Mouse (Mus musculus) olfactory bulb, adult 2 months (tissue): ENCODE data around the gene Ttc24. TPM values are rescaled to one million over a fixed set of nuclear protein-coding genes. Genes with fewer than 3 reads are reported as not detected.
A peak's percentile ranks its signal among the peaks of the same experiment; 100 is the strongest.

Source experiments
- H3K27ac ChIP-seq: fragments of 200-500 bp; 2 replicates; pipeline ENCODE4 v1.5.1; 2012; ENCODE audit warnings: low read depth, low read length; ENCODE audit not compliant: insufficient read depth
- H3K4me1 ChIP-seq: fragments of 200-500 bp; 2 replicates; pipeline ENCODE4 v1.6.1; 2012; ENCODE audit warnings: low read length; ENCODE audit not compliant: control insufficient read depth, insufficient read depth
- H3K4me3 ChIP-seq: fragments of 200-500 bp; 2 replicates; pipeline ENCODE4 v1.5.1; 2012; ENCODE audit warnings: mild to moderate bottlenecking, low read depth, low read length, moderate library complexity; ENCODE audit not compliant: insufficient read depth
- CTCF ChIP-seq: fragments of 200-500 bp; IDR thresholded peaks from 2 replicates; pipeline ENCODE4 v1.5.1; 2012; ENCODE audit warnings: low read depth, mild to moderate bottlenecking, low read length, moderate library complexity; ENCODE audit not compliant: insufficient read depth
- POLR2A ChIP-seq: fragments of 200-500 bp; IDR thresholded peaks from 2 replicates; pipeline ENCODE4 v1.6.1; 2012; ENCODE audit warnings: mild to moderate bottlenecking, low read depth, low read length, moderate library complexity; ENCODE audit not compliant: insufficient read depth
- WGBS: fragments of 180-500 bp; shearing (Covaris S2); methylation state at CpG from one replicate; pipeline ENCODE4 v1.1.7; 2018; 5-methylcytosine and 5-hydroxymethylcytosine counted together
- polyA plus RNA-seq: library from polyadenylated mRNA; stranded (reverse); fragments of >200 nt; gene quantifications from 2 replicates; pipeline ENCODE4 v1.2.4, GENCODE M21; 2012; ENCODE audit warnings: low replicate concordance; ENCODE audit not compliant: missing spikeins, insufficient read depth, insufficient read length

Gene Ttc24
- polyA plus RNA-seq, 1 experiment: not detected

- TF ChIP-seq CTCF (no peak), POLR2A (no peak)
- Histone ChIP-seq H3K4me3 (no peak overlapping the region), H3K4me1 (peaks cover 21% of the 10 kb centered on the region), H3K27ac (no peak overlapping the region)
- 68% methylated on average over 7 of the region's 7 CpGs for WGBS
These were observed 51.3 kb downstream of the Ttc24 start for GRCm38 (mm10) chr3:88026823-88027222.

- 1% methylated on average over 81 of the region's 81 CpGs for WGBS
- peak overlapping the region; percentile 53 for H3K4me3 ChIP-seq
- TF ChIP-seq POLR2A (no peak), CTCF (no peak)
- no peak overlapping the region for H3K27ac ChIP-seq
- H3K4me1 ChIP-seq: peaks cover 17% of the 10 kb centered on the region
These were observed 54.7 kb downstream of the Ttc24 start for GRCm38 (mm10) chr3:88023192-88024074.

- peak overlapping the region; percentile 53 for H3K4me3 ChIP-seq
- TF ChIP-seq POLR2A: no peak
- no peak for TF ChIP-seq CTCF
- H3K27ac ChIP-seq: no peak overlapping the region
- peaks cover 17% of the 10 kb centered on the region for H3K4me1 ChIP-seq
- 4% methylated on average over 66 of the region's 66 CpGs for WGBS
These were observed 55.5 kb downstream of the Ttc24 start for GRCm38 (mm10) chr3:88022322-88023191.

Other genes starting within 250 kb of the Ttc24 start
- gene Sh2d2a, start 231.5 kb downstream of the Ttc24 start, polyA plus RNA-seq: not detected in 2 replicates
- gene Prcc, start 192.7 kb downstream of the Ttc24 start, polyA plus RNA-seq: not detected in 2 replicates
- gene Hdgf, start 172.0 kb downstream of the Ttc24 start, polyA plus RNA-seq: 549 TPM in 1 of 2 replicates, not detected in the other
- not detected in 2 replicates for gene Mrpl24, start 158.8 kb downstream of the Ttc24 start, polyA plus RNA-seq
- gene Isg20l2, start 148.0 kb downstream of the Ttc24 start, polyA plus RNA-seq: not detected in 2 replicates
- not detected in 2 replicates for gene Rrnad1, start 147.6 kb downstream of the Ttc24 start, polyA plus RNA-seq
- not detected in 2 replicates for gene Crabp2, start 129.6 kb downstream of the Ttc24 start, polyA plus RNA-seq
- not detected in 2 replicates for gene Nes, start 107.2 kb downstream of the Ttc24 start, polyA plus RNA-seq
- not detected in 2 replicates for gene Bcan, start 78.1 kb downstream of the Ttc24 start, polyA plus RNA-seq
- gene Hapln2, start 50.7 kb downstream of the Ttc24 start, polyA plus RNA-seq: not detected in 2 replicates
- not detected in 2 replicates for gene Gpatch4, start 35.2 kb downstream of the Ttc24 start, polyA plus RNA-seq
- not detected in 2 replicates for gene Naxe, start 19.8 kb downstream of the Ttc24 start, polyA plus RNA-seq
- not detected in 2 replicates for gene Iqgap3, start 3.7 kb upstream of the Ttc24 start, polyA plus RNA-seq
- 460 TPM in 1 of 2 replicates, not detected in the other for gene Mef2d, start 64.1 kb upstream of the Ttc24 start, polyA plus RNA-seq
- gene Rhbg, start 176.4 kb upstream of the Ttc24 start, polyA plus RNA-seq: not detected in 2 replicates
- gene Gm38392, start 208.9 kb upstream of the Ttc24 start, polyA plus RNA-seq: not detected in 2 replicates
- not detected in 2 replicates for gene Tsacc, start 218.7 kb upstream of the Ttc24 start, polyA plus RNA-seq
- 179 TPM in 1 of 2 replicates, not detected in the other for gene Cct3, start 218.8 kb upstream of the Ttc24 start, polyA plus RNA-seq
- gene Glmp, start 246.7 kb upstream of the Ttc24 start, polyA plus RNA-seq: not detected in 2 replicates